Mouse (Mus musculus) brain, embryonic 14.5 days (tissue): ENCODE measurements around the gene Pitpnb.

Source experiments
- CTCF ChIP-seq: fragments of 200-500 bp; IDR thresholded peaks from 2 replicates; pipeline ENCODE4 v1.5.1; 2012; ENCODE audit warnings: inconsistent platforms, mild to moderate bottlenecking, moderate library complexity, borderline replicate concordance; ENCODE audit not compliant: insufficient read depth, insufficient read length; ENCODE audit errors: extremely low read depth
- POLR2A ChIP-seq: fragments of 200-500 bp; IDR thresholded peaks from 2 replicates; pipeline ENCODE4 v1.6.1; 2012; ENCODE audit warnings: mild to moderate bottlenecking, inconsistent platforms, borderline replicate concordance; ENCODE audit not compliant: poor library complexity, insufficient read depth, insufficient read length, severe bottlenecking; ENCODE audit errors: extremely low read depth

DNA sequence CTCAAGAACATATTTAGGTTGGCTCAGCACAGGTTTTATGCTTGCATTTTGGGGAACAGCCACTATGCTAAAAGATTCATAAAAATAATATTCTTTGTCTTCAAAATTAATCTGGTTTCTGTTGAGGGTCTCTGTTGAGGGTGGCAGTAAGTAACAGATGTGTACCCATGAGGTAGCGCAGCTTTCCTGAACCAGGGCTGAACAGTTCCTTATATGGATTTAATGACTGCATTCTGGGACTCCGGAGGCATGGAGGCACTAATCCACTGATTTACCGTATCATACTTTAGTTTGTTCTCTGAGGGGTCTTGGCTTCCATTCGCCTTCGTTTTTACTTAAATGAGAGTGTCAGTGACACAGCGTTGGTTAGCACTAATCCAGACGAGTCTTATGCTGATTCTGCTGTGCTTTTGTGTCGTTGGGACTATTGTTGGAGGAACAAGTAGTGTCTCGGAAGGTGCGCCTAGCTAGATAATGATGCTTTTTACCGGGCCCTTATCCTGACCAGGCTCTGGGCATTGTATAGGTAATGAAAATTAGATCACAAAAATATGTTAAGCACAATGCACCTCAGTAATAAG is 37.5 kb downstream of the Pitpnb start:
- TF ChIP-seq POLR2A = no peak
- no peak for TF ChIP-seq CTCF
